Mouse (Mus musculus) spleen, adult 18-20 months (tissue): ENCODE measurements at regions not wholly inside any gene's neighbourhood (a gene's known extent, or its start where the extent isn't known, plus 50 kb on each side); places are given as distances from the start of the nearest gene placed in this dataset.

Experiments
- DNase-seq, 2 experiments: peaks; one replicate each; pipeline ENCODE4 v3.0.0; 2022; ENCODE audit warnings: mixed read lengths in 2 of 2

DNA sequence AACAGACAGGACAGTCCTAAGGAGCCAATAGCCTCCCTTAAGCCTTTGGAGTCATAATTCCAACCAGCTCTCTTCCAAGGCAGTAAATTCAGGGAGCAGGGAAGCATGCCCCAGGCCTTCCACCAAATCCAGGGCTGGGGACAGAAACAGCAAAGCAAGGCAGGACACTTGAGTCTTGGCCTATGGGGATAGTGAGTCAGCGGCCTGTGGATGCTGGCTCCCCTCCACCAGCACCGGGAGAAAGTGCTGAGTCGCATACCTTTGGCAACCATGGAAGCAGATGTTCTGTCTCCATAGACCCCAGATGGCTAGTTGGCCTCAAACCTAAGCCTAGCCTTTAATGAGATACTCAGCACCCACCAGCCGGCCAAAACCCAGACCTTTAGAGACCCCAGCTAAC, 133.8 kb upstream of the Six2 start:
- DNase-seq: no peak

DNA sequence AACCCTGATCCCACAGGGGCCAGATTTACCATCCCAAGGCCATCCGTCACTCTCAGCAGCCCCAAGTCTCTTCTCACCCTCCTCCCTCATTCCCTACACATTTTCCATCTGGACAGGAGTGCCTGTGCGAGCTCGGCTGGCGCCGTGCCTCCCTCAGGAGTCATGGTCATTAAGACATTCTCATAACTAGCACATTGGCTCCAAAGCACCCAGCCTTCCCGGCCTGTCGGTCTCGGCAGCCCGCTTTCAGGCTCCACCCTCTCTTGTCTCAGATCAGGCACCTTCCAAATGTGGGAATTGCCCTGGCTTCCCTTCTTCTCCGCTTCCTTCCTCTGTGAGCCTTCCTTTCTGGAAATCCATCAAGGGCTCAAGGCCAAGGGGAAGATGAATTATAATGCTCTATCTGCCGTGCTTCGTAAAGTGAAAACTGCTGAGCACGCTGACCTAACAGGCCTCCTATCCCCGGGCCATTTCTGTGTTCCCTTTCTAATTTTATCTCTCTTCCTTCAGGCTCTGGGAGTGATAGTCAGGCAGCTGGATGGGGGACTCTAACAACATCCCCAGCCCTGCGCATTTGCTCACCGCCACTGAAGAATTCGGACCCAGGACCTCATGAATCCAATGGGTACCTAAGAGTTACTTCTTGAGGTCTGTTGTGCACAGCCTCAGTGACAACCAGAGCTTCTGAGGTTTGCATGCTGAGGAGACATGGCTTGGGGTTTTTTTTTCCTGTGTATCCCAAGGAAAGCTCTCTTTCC, 130.2 kb upstream of the Six2 start:
- DNase-seq: no peak

DNA sequence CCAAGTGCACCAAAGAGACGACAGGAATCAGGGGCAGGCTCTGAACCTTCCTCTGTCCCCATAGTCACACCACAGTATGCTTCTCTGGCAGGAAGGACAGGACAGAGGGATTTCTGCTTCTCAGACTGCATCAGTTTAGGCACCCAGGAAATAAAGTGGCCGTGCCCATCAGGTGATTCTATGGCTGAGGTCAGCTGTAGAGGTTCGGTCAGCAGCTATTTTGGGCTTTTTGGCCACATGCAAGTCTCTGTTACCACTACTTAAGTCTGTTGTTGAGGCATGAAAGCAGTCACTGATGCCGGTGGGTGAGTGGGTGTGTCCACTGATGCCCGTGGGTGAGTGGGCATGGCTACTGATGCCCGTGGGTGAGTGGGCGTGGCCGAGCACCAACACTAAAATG, 128.4 kb upstream of the Six2 start:
- no peak for DNase-seq

DNA sequence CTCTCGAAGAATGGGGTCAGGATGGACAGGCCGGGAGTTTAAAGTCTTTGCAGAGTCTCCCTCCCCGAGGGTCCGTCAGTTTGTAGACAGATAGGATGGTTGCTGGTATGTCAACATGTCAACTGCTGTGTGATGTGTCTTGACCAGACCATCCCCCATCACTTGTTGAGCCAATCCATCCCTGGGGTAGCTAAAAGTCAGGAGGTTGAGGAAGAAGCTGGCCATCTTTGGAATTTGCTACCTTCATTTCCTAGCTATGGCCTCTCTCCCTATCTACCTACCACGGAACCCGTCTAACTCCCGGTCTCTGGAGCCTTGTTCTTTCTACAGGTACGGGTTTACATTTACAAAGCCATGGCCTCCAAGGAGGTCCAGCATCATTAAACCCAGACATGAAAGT, 128.0 kb upstream of the Six2 start:
- DNase-seq: no peak

DNA sequence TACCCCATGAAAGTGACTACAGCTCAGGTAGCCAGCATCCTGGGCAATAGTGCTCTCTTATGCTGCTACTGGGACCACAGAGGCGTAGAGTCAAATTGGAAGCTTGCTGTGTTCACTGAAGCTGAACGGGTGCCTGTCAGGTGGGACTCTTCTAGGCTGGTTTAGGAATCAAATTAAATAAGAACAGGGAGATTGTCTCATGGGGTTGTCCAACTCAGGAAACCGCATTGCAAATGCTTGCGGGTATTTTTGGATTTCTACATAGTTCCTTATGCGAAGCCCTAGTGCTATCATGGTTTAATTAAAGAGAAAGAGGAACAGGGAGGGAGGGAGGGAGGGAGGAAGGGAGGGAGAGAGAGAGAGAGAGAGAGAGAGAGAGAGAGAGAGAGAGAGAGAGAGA, 120.5 kb upstream of the Six2 start:
- DNase-seq: no peak

DNA sequence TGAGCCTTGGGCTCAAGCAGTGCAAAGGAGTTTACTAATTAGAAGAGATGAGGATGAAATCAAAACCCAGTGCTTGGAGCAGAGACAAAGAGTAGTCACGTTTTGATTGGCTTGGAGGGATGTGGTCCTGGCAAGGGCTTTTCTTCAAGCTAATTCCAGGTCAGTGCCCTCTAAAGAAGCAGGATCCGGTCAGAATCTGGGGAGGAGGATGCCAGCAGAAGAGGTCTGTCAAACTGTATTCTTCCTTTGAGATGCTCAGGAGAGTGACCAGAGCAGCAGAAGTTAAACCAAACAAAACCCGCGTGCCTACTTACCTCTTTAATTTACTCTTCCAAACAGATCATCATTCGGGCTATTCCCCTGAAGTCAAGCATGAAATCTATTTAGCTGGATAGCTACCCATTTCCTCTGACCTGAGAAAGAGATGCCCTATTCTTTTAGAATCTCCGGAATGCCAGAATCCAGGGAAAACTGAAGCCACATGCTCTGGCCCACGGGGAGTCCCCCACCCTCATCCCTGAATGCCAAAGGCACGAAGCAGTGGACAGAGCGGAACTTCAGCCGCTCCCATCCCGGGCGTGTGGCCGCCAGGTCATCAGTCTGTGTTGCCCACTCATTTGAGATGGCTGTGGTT, 117.8 kb upstream of the Six2 start:
- no peak for DNase-seq

DNA sequence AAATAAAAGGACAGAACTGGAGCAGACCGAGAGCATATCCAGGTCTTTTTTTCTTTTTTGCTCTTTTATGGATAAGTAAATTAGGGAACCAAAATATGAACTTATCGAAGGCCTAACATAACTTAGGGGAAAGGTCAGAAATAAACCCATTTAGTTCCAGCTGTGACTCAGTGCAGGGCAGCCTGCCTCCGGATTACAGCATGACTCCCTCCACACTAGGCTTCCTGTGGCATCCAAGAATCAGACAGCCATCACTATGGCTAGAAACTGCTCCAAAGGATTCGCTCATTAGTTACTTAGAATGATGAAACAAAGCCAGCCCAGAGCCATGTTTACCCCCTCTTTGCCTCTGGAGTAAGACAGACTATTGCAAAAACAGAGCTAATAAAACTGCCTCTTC, 116.6 kb upstream of the Six2 start:
- no peak for DNase-seq

DNA sequence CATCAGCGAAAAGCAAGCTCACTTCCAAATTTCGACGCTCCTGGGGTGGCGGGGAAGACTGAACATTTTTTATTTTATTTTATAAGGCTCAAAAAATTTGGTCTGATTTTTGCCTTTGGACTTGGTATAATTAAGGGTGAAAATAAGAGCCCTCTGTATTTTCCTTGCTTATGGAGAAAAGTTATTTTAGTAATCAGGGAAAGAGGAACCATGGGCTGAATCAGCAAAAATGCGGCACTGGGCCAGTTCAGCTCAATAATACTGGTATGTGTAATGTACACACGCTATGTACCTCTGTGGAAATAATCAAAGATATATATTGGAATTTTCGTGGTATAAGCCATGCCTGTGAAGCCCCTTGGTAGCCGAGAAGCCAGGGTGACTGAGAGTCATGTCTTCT, 113.7 kb upstream of the Six2 start:
- no peak for DNase-seq

DNA sequence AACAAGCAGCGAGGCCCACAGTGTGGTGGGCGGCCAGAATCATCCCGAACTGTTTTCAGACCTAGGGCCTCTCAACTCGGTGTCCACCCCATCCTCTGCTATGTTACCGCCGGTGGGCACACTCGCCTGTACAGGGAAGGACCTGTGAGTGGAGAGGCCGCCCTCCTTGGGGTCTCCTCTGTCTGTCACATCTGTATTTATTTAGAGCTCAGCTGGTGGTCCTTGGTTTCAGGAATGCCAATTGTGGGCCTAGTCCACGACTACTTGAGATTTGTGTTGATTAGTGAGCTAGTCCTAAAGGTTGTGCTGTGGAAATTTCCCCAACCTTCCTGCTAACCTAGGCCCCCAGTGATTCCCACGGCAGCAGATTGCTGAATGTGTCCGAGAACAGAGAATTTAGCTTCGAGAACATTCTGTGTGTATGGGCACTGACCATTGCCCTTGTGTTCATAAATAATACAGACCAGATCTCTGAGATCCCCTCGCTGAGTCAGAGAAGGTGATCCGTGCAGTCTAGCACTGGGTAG, 113.1 kb upstream of the Six2 start:
- DNase-seq: no peak

DNA sequence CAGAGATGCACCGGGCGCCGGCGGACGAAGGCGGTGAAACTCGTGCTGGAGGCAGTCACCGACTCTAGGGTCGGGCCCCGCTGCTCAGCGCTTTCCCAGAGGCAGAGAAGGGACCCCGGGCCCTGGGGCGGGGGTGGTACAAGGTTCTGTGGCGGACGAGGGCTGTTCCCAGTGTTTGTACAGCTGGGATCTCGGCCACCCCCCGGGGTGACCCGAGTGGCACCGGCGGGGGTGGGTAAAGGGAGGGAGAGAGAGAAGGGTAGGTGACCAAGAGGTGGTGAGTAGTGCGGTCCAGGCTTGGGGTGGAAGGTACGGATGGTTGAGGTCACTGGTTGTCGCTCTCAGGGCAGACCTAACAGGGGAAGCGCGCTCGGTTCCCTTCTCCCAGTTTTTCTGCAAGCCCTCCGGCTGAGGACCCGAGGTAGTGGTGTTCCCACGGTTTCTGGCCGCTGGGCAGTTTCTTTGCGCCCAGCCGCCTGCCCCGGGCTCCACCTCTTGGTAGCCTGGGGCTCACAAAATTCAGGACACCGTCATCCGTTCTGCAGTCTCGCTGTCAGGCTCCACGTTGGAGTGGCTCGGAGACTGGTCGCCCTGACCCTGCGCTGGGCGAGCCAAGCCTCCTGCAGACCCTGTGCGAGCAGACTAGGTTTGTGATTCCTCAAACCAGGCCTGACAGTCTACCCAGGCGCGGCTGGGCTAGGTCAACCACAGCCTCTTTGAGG, 112.4 kb upstream of the Six2 start:
- no peak for DNase-seq

DNA sequence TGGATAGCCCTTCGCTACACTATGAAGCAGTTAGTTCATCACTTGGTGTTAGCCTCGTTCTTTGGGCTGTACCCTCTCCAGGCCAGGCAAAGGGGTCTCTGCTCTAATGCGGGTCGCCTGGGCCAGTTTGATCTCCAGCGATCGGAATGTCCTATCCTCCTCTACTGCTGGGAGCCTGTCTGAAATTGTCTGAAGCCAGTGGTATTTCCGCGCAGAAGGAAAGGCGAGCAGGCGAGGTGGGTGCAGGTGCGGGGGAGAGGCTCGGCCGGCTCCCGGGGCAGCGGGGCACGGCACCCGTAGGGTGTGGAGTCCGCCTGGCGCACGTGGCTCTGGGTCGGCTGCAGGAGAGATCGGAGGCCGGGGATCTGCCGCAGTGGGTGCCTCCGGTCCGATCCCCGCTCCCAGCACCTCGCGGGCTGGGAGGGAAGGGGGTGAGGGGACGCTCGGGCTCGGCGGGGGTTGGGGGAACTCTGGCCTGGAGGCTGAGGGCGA, 111.8 kb upstream of the Six2 start:
- no peak for DNase-seq

DNA sequence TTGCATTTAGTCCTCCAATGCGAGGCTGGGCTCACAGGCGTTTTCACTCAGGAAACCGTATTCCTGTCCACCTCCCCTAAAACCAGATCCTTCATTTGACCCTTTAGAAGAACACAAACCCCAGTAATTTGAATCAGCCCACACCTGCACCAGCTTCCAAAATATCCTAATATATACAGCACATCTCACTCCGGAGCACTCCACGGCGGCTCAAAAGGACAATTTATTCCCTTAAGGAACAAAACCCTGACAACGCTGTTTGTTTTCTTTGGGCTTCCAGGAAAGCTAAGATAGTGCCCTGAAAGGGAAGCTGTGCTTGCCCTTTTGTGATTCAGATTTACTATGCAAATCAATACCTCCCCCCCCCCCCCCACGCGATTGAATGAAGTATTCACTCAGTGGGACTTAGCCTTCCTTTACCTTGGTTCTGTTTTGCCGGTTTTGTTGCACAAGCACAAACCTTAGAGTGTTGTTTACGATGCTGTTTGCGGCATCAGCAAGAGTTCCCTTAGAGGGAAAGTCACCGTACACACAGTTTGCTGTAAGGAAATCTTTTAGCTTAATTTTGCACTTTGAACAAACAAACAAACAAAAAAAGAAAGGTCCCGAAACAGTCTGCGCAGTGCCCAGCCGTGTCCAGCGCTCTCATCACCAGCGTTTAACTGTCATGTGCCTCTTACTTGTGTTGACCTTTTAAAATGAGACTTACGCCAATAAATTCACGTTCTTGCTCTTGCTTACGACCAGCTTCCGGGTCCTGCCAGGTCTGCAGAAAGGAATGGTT, 111.2 kb upstream of the Six2 start:
- DNase-seq: no peak

DNA sequence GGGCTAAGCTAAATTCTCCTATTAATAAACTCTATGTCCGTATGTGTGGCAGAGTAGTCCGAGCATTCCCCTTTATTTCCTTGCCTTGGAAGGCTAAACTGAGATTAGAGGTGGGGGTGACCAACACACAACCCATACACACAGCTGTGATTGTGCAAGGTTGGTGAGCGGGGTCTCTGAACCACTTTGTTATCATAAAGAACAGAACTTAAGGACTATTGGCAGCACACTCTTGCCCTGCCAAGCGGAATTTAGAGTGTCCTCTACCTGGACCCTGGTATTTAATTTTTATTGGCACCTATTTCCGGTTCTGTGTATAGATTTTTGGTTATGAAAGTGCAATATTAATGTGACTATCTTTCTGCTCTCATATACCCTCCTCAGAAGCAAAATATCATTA, 109.7 kb upstream of the Six2 start:
- DNase-seq: no peak

DNA sequence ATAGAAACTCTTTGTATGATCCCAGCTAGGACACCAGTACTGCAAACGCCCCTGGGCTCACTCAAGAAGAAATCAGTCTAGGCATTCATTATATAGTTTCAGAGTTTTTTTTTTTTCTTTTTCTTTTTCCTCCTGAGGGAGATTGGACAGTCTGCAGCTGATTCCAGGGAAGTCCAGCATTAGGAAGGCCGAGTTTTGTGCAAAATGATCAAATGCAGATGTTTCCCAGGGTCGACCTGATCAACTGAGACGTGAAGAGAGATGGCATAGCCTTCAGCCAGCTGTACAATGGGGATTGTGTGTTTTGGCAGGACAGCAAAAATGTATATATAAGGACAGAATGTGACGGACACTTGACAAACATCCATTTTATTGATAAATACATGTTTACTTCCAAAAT, 107.7 kb upstream of the Six2 start:
- no peak for DNase-seq

DNA sequence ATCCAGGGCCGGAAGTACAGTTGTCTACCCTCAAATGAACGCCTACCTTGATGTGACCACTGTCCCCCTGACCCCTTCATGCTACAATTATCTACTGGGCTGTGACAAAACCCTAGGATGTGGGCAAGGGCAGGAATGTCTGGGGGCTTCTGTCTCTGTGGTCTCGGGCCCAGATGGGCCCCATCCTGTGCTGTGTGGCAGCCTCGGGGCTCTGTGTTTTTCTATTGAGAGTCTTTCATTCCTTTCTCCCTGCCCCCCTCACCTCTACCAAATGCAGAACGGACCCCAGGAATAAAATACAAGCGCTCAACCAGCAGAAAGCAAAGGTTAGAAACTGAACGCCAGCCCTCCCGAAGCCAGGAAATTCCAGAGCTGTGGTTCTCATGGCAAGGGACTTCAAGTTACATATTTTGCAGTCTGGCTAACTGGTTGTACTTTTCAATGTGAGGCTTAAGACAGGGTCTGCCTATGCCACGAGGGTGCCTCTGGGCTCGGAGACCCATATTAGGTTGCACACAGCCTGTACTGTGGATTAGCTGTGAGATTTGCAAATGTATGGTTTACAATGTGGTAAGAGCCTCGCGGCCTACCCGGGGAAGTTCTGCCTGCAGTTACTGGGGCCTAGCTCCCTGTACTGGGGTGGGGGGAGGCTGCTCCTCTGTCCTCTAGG, 97.7 kb upstream of the Six2 start:
- DNase-seq: no peak

DNA sequence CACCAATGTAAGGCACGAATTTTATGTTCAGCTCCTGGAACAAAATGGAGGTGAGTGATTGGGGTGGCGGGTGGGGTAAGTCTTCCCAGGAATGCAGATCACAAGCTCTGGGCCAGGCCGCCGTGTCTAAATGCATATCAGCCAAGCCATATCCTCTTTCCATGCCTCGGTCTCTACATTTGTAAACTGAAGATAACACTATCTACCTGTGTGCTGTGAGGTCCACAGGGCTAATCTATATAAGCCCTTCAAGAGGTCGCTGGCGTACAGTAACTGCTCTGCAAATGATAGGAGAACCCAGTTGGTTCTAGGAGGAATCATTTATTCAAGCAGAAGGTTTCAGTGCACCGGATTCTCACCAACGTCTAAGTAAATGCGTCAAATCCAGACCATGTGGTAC, 92.4 kb upstream of the Six2 start:
- DNase-seq: no peak

DNA sequence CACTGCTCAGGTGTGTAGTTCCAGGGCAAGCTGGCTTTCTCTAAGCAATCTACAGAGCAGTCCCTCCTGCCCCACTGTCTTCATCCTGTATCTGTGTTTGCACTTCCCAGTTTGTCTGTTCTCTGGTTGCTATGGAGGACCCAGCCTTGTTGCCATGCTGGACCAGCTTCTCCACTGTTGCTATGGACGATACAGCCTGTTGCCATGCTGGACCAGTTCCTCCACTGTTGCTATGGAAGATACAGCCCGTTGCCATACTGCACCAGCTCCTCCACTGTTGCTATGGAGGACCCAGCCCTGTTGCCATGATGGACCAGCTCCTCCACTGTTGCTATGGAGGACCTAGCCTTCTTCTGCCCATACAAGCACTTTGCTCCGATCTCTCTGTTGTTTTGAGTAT, 88.8 kb upstream of the Six2 start:
- no peak for DNase-seq

DNA sequence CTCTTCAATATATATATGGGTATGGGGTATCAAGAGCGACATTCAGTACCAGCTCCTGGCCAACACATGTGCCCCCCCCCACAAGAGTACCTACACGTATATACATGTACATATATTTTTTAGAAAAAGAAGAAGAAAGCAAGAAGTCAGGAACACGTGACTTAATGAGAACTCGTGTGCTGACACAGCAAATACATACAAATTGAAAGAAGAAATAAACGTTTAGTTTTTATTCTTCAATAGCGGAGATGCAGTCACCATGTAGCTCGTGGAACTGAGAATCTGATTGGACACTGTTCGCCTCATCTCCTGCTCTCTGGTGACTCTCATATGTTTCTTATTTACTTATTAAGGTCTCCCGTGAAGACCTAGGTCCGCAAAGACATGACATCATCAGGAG, 80.3 kb upstream of the Six2 start:
- no peak for DNase-seq

DNA sequence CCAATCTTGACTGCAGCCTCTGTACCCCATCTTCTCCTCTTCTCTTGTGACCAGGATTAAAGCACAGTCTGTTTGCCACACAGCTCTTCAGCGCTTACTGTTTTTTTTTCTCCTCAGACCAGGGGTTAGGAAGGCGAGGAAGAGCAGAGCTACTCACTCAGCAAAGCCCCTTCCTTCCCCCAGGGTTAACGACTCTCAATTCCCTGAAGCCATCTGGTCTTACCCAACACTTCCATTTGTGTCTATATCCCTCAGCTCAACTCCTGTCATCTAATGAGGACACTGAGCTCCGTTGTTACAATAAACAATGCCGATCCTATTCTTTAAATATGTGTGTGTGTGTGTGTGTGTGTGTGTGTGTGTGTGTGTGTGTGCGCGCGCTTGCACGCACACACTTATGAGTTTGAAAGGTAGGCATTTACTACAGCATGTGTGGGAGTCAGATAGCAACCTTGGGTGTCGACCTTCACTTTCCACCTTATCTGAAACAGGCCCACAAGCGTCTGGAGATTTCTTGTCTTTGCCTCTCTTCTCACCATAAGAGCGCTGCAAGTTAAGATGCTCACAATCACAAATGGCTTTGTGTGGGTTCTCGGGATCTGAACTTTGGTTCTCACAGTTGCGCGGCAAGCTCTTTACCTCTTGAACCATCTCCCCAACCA, 79.3 kb upstream of the Six2 start:
- DNase-seq: no peak

DNA sequence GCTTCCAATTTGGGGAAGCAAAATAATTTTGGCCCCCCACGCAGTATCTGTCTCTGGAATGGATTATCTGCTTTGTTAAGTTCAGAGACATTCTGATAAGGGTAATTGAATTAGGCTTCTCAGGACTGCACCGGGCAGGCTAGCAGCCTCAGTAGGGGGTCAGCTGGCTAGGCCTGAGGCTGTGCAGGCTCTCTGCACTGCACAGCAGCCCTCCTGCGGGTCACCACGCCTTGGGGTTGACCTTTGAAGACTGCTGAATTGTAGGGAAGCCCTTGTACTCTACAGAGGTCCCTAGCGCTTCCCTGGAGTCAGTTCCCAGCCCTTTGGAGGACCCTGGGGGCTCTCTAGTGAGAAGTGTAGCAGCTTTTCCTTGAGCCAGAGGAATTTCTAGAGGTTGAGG, 78.5 kb upstream of the Six2 start:
- DNase-seq: no peak

DNA sequence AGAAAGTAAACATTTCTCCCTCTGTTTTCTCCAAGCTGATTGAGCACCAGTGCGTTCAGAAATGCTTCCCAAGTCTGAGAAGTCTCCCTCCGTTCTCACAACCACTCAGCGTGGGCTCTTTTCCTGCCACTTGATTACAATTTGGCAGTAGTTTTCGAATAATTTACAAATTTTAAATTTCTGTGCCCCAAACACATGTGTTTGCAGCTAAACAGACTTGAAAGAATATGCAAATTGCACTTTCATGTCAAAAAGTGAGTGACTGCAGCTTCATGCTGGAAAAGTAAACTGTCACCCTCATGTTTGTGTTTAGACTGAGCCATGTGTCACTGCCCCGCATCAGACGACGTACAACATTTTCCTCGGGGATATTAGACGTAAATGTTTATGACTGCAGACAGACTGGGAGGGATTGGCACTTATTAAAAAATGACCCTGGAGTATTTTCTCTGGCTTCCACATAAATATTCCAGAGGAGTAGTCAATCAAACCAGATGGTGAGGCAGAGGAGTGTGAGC, 70.6 kb upstream of the Six2 start:
- DNase-seq: no peak

DNA sequence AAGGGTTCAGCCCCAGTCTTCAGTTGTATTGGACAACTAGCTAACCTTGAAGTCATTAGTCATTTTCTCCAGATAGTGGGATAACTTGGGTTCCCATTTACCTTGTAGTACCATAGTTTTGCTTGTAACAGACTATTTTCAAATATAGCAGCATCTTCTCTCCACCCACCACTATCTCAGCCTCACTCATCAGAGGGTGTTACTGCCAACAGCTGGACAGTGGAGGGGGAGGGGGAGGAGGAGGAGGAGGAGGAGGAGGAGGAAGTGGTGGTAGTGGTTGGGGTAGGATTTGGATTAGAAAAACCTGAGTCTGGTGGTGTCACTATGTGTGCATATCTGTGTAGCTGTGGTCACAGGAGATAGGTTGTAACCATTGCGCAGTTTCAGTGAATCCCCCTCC, 69.6 kb upstream of the Six2 start:
- DNase-seq: no peak
